Mouse (Mus musculus) lung, postnatal 0 days (tissue): Measurements from ENCODE around the gene Pdlim5. TPM values are rescaled to one million over a fixed set of nuclear protein-coding genes. Genes with fewer than 3 reads are reported as not detected.

Source experiments
- ATAC-seq: fragments of 200-750 bp; cut with Nextera tagmentation; 2 replicates; pipeline ENCODE4 v1.8.0; 2017; ENCODE audit warnings: moderate library complexity
- DNase-seq: peaks from one replicate; pipeline ENCODE4 v3.0.0-alpha.2; 2016; ENCODE audit warnings: low spot score
- H3K27ac ChIP-seq: fragments of 300-500 bp; sonication (generic); 2 replicates; pipeline ENCODE4 v1.5.1; 2014; ENCODE audit warnings: antibody characterized with exemption, mild to moderate bottlenecking, low read length, mixed read lengths
- H3K27me3 ChIP-seq: fragments of 300-500 bp; sonication (generic); replicated peaks from 2 replicates; pipeline ENCODE4 v1.6.1; 2014; ENCODE audit warnings: low read length, mixed read lengths; ENCODE audit not compliant: insufficient read depth
- H3K36me3 ChIP-seq: fragments of 300-500 bp; sonication (generic); 2 replicates; pipeline ENCODE4 v1.6.1; 2014; ENCODE audit warnings: low read length, mixed read lengths; ENCODE audit not compliant: insufficient read depth
- H3K4me1 ChIP-seq: fragments of 300-500 bp; sonication (generic); 2 replicates; pipeline ENCODE4 v1.6.1; 2014; ENCODE audit warnings: antibody characterized with exemption, low read depth, low read length, mixed read lengths; ENCODE audit not compliant: insufficient read depth
- H3K4me2 ChIP-seq: fragments of 300-500 bp; sonication (generic); replicated peaks from 2 replicates; pipeline ENCODE4 v1.6.1; 2014; ENCODE audit warnings: low read depth, mild to moderate bottlenecking, low read length, moderate library complexity, mixed read lengths
- H3K4me3 ChIP-seq: fragments of 300-500 bp; sonication (generic); 2 replicates; pipeline ENCODE4 v1.5.1; 2014; ENCODE audit warnings: low read depth, low read length
- H3K9ac ChIP-seq: fragments of 300-500 bp; sonication (generic); replicated peaks from 2 replicates; pipeline ENCODE4 v1.6.1; 2014; ENCODE audit warnings: low read depth, mild to moderate bottlenecking
- H3K9me3 ChIP-seq: fragments of 300-500 bp; sonication (generic); 2 replicates; pipeline ENCODE4 v1.6.1; 2016; ENCODE audit warnings: low read length, mixed read lengths
- CTCF ChIP-seq: IDR thresholded peaks from 2 replicates; pipeline ENCODE4 v1.5.1; 2016; ENCODE audit warnings: antibody characterized with exemption, mild to moderate bottlenecking
- EP300 ChIP-seq: IDR thresholded peaks from 2 replicates; pipeline ENCODE4 v1.6.1; 2016; ENCODE audit warnings: antibody characterized with exemption, mild to moderate bottlenecking, control low read depth
- WGBS: fragments of 180-500 bp; shearing (Covaris S2); extraction: QIAGEN DNeasy Blood & Tissue Kit; methylation state at CpG from one replicate; pipeline ENCODE4 v1.1.7; 2014; 5-methylcytosine and 5-hydroxymethylcytosine counted together
- polyA plus RNA-seq: library from polyadenylated mRNA; unstranded; fragments of >200 nt; fragmentation: Nextera tagmentation; extraction: Ambion mirVana; gene quantifications from 2 replicates; pipeline ENCODE4 v1.2.1, GENCODE M21; 2015

The Pdlim5 gene
- polyA plus RNA-seq, 1 experiment from 2014 or later: 25.8 TPM

- Histone ChIP-seq H3K4me3 (no peak overlapping the region), H3K27ac (peak overlapping the region; percentile 60), H3K4me1 (no peaks in the 10 kb centered on the region), H3K9me3 (no peaks in the 10 kb centered on the region), H3K4me2 (no peak overlapping the region), H3K27me3 (no peaks in the 10 kb centered on the region), H3K36me3 (no peaks in the 10 kb centered on the region), H3K9ac (no peak overlapping the region)
- WGBS: 26% methylated on average over 6 of the region's 6 CpGs
- DNase-seq (peak; percentile 62), ATAC-seq (peak; percentile 71)
- TF ChIP-seq CTCF (no peak), EP300 (peak; percentile 79)
Measured at GRCm38 (mm10) chr3:142323592-142323991, 71.9 kb downstream of the Pdlim5 start.

GRCm38 (mm10) chr3:142321930-142322329, 73.6 kb downstream of the Pdlim5 start:
- TF ChIP-seq EP300: no peak
- no peak for TF ChIP-seq CTCF
- no peaks in the 10 kb centered on the region for H3K36me3 ChIP-seq
- no peaks in the 10 kb centered on the region for H3K27me3 ChIP-seq
- H3K27ac ChIP-seq: no peak overlapping the region
- peak; percentile 32; the same call in 1 of the 2 replicates for ATAC-seq
- peak; percentile 60 for DNase-seq
- no peak overlapping the region for H3K4me2 ChIP-seq
- H3K4me1 ChIP-seq: no peaks in the 10 kb centered on the region
- no peaks in the 10 kb centered on the region for H3K9me3 ChIP-seq
- 27% methylated on average over 6 of the region's 6 CpGs for WGBS
- no peak overlapping the region for H3K9ac ChIP-seq
- no peak overlapping the region for H3K4me3 ChIP-seq

GRCm38 (mm10) chr3:142318147-142318546, 77.3 kb downstream of the Pdlim5 start:
- Histone ChIP-seq H3K9me3 (no peaks in the 10 kb centered on the region), H3K36me3 (no peaks in the 10 kb centered on the region), H3K9ac (no peak overlapping the region), H3K4me1 (no peaks in the 10 kb centered on the region), H3K27me3 (no peaks in the 10 kb centered on the region), H3K4me2 (no peak overlapping the region), H3K4me3 (no peak overlapping the region), H3K27ac (no peak overlapping the region)
- ATAC-seq: peak; percentile 76
- DNase-seq: peak; percentile 62
- TF ChIP-seq EP300: 0 out of 2 replicates have a peak, but pooled peaks have one; percentile 15
- TF ChIP-seq CTCF: no peak
- WGBS: 44% methylated on average over 2 of the region's 2 CpGs

GRCm38 (mm10) chr3:142316138-142316740, 79.3 kb downstream of the Pdlim5 start:
- no peaks in the 10 kb centered on the region for H3K9me3 ChIP-seq
- WGBS: 43% methylated on average over 2 of the region's 2 CpGs
- H3K27ac ChIP-seq: no peak overlapping the region
- H3K4me1 ChIP-seq: no peaks in the 10 kb centered on the region
- no peak overlapping the region for H3K4me3 ChIP-seq
- DNase-seq (no peak), ATAC-seq (no peak)
- no peak overlapping the region for H3K9ac ChIP-seq
- no peaks in the 10 kb centered on the region for H3K27me3 ChIP-seq
- TF ChIP-seq EP300: no peak
- no peak for TF ChIP-seq CTCF
- H3K4me2 ChIP-seq: no peak overlapping the region
- no peaks in the 10 kb centered on the region for H3K36me3 ChIP-seq

GRCm38 (mm10) chr3:142311075-142311474, 84.4 kb downstream of the Pdlim5 start:
- 56% methylated on average over 2 of the region's 2 CpGs for WGBS
- DNase-seq: no peak

GRCm38 (mm10) chr3:142310446-142310845, 85.0 kb downstream of the Pdlim5 start:
- Histone ChIP-seq H3K4me2 (no peak overlapping the region), H3K9ac (no peak overlapping the region), H3K27me3 (no peaks in the 10 kb centered on the region), H3K4me3 (no peak overlapping the region), H3K36me3 (no peaks in the 10 kb centered on the region), H3K9me3 (no peaks in the 10 kb centered on the region), H3K4me1 (no peaks in the 10 kb centered on the region), H3K27ac (no peak overlapping the region)
- no peak for TF ChIP-seq EP300
- TF ChIP-seq CTCF: no peak
- DNase-seq (no peak), ATAC-seq (no peak)
- 43% methylated on average over 2 of the region's 2 CpGs for WGBS

More at GRCm38 (mm10) chr3:142311075-142311474, 84.4 kb downstream of the Pdlim5 start:
- Histone ChIP-seq H3K4me2 (no peak overlapping the region), H3K4me1 (no peaks in the 10 kb centered on the region), H3K9me3 (no peaks in the 10 kb centered on the region), H3K36me3 (no peaks in the 10 kb centered on the region), H3K9ac (no peak overlapping the region), H3K27ac (no peak overlapping the region), H3K27me3 (no peaks in the 10 kb centered on the region), H3K4me3 (no peak overlapping the region)
- no peak for TF ChIP-seq EP300
- no peak for TF ChIP-seq CTCF
- no peak for ATAC-seq

GRCm38 (mm10) chr3:142295287-142295676, 100.2 kb downstream of the Pdlim5 start:
- H3K27ac ChIP-seq: no peak overlapping the region
- H3K9ac ChIP-seq: no peak overlapping the region
- WGBS: 79% methylated on average over 7 of the region's 7 CpGs
- no peak overlapping the region for H3K4me3 ChIP-seq
- ATAC-seq: no peak
- no peak for DNase-seq
- H3K9me3 ChIP-seq: no peaks in the 10 kb centered on the region
- H3K27me3 ChIP-seq: no peaks in the 10 kb centered on the region
- no peaks in the 10 kb centered on the region for H3K36me3 ChIP-seq
- no peak for TF ChIP-seq CTCF
- no peak for TF ChIP-seq EP300
- H3K4me1 ChIP-seq: no peaks in the 10 kb centered on the region
- H3K4me2 ChIP-seq: no peak overlapping the region
